Mouse (Mus musculus) erythroblast, embryonic 14.5 days (primary cell): ENCODE results near the gene Limk1. TPM values are rescaled to one million over a fixed set of nuclear protein-coding genes. Genes with fewer than 3 reads are reported as not detected.
"Not testable (repeated sequence)": the region's sequence is repeated elsewhere in the genome, so short reads cannot be mapped to it uniquely, and the experiment has no call there.

Source experiments
- H3K27me3 ChIP-seq: 2 replicates; pipeline ENCODE4 v1.6.1; 2012; ENCODE audit warnings: inconsistent platforms; ENCODE audit not compliant: control insufficient read depth
- H3K36me3 ChIP-seq: 2 replicates; pipeline ENCODE4 v1.6.1; 2012; ENCODE audit warnings: mild to moderate bottlenecking, inconsistent platforms; ENCODE audit not compliant: control insufficient read depth
- H3K4me1 ChIP-seq: 2 replicates; pipeline ENCODE4 v1.6.1; 2012; ENCODE audit warnings: inconsistent platforms; ENCODE audit not compliant: control insufficient read depth
- H3K4me3 ChIP-seq: replicated peaks from 2 replicates; pipeline ENCODE3; 2012; ENCODE audit warnings: moderate library complexity, mild to moderate bottlenecking, inconsistent platforms
- H3K9me3 ChIP-seq: 2 replicates; pipeline ENCODE4 v1.6.1; 2012; ENCODE audit warnings: low read length, inconsistent platforms, mixed read lengths; ENCODE audit not compliant: control insufficient read depth
- GATA1 ChIP-seq: IDR thresholded peaks from 2 replicates; pipeline ENCODE4 v1.6.1; 2012; ENCODE audit warnings: low read length, inconsistent platforms, mixed read lengths
- TAL1 ChIP-seq: IDR thresholded peaks from 3 replicates; pipeline ENCODE4 v1.6.1; 2012; ENCODE audit warnings: low read length, inconsistent platforms, mixed read lengths
- polyA plus RNA-seq: library from polyadenylated mRNA; stranded (reverse); fragments of >175 nt; gene quantifications from 2 replicates; pipeline ENCODE4 v1.2.3, GENCODE M21; 2012

Gene Limk1
- polyA plus RNA-seq, 1 experiment, result 0.39 TPM

GRCm38 (mm10) chr5:134671335-134672197 is 16.8 kb downstream of the Limk1 start:
- Histone ChIP-seq H3K27me3 (no peaks in the 10 kb centered on the region), H3K4me3 (no peak overlapping the region), H3K36me3 (no peaks in the 10 kb centered on the region; the same call in 1 of the 2 replicates), H3K4me1 (peaks cover 9% of the 10 kb centered on the region), H3K9me3 (no peaks in the 10 kb centered on the region)
- no peak for TF ChIP-seq GATA1
- TF ChIP-seq TAL1, result no peak

GRCm38 (mm10) chr5:134669001-134669708 is 19.2 kb downstream of the Limk1 start:
- H3K4me3 ChIP-seq, result no peak overlapping the region
- TF ChIP-seq TAL1 (no peak), GATA1 (no peak)
- H3K27me3 ChIP-seq, result no peaks in the 10 kb centered on the region
- no peaks in the 10 kb centered on the region for H3K9me3 ChIP-seq
- no peaks in the 10 kb centered on the region; the same call in 1 of the 2 replicates for H3K4me1 ChIP-seq
- no peaks in the 10 kb centered on the region; the same call in 1 of the 2 replicates for H3K36me3 ChIP-seq

- Histone ChIP-seq H3K9me3 (no peaks in the 10 kb centered on the region), H3K36me3 (no peaks in the 10 kb centered on the region; the same call in 1 of the 2 replicates), H3K4me1 (no peaks in the 10 kb centered on the region; the same call in 1 of the 2 replicates), H3K27me3 (no peaks in the 10 kb centered on the region), H3K4me3 (no peak overlapping the region)
- TF ChIP-seq TAL1 (no peak), GATA1 (no peak)
Observed at GRCm38 (mm10) chr5:134668495-134668894, 19.9 kb downstream of the Limk1 start.

GRCm38 (mm10) chr5:134656708-134657107 is 31.7 kb downstream of the Limk1 start:
- Histone ChIP-seq H3K4me1 (no peaks in the 10 kb centered on the region), H3K36me3 (no peaks in the 10 kb centered on the region), H3K27me3 (no peaks in the 10 kb centered on the region; the same call in 1 of the 2 replicates), H3K9me3 (no peaks in the 10 kb centered on the region), H3K4me3 (no peak overlapping the region)
- TF ChIP-seq GATA1 (no peak), TAL1 (no peak)

- TF ChIP-seq GATA1 (no peak), TAL1 (no peak)
- H3K27me3 ChIP-seq, result no peaks in the 10 kb centered on the region; the same call in 1 of the 2 replicates
- no peaks in the 10 kb centered on the region for H3K36me3 ChIP-seq
- peaks cover 2% of the 10 kb centered on the region; the same call in 1 of the 2 replicates for H3K4me1 ChIP-seq
- H3K9me3 ChIP-seq, result no peaks in the 10 kb centered on the region
- no peak overlapping the region for H3K4me3 ChIP-seq
Observed at GRCm38 (mm10) chr5:134652015-134652414, 36.4 kb downstream of the Limk1 start.

- TF ChIP-seq GATA1 (no peak), TAL1 (no peak)
- Histone ChIP-seq H3K4me3 (no peak overlapping the region), H3K9me3 (no peaks in the 10 kb centered on the region; the same call in 1 of the 2 replicates), H3K27me3 (no peaks in the 10 kb centered on the region; the same call in 1 of the 2 replicates), H3K36me3 (no peaks in the 10 kb centered on the region), H3K4me1 (peaks cover 2% of the 10 kb centered on the region; the same call in 1 of the 2 replicates)
Observed at GRCm38 (mm10) chr5:134650926-134651325, 37.5 kb downstream of the Limk1 start.

GRCm38 (mm10) chr5:134648976-134649375 is 39.4 kb downstream of the Limk1 start:
- H3K27me3 ChIP-seq, H3K36me3 ChIP-seq, H3K4me3 ChIP-seq, H3K4me1 ChIP-seq, H3K9me3 ChIP-seq: not testable (repeated sequence)

GRCm38 (mm10) chr5:134647394-134647793 is 41.0 kb downstream of the Limk1 start:
- H3K4me1 ChIP-seq, result peaks cover 2% of the 10 kb centered on the region; the same call in 1 of the 2 replicates
- no peak overlapping the region for H3K4me3 ChIP-seq
- H3K9me3 ChIP-seq, result no peaks in the 10 kb centered on the region; the same call in 1 of the 2 replicates
- no peaks in the 10 kb centered on the region; the same call in 1 of the 2 replicates for H3K27me3 ChIP-seq
- TF ChIP-seq TAL1, result no peak
- no peak for TF ChIP-seq GATA1
- no peaks in the 10 kb centered on the region for H3K36me3 ChIP-seq

GRCm38 (mm10) chr5:134646461-134646860 is 41.9 kb downstream of the Limk1 start:
- H3K9me3 ChIP-seq, result no peaks in the 10 kb centered on the region; the same call in 1 of the 2 replicates
- H3K36me3 ChIP-seq, result no peaks in the 10 kb centered on the region

More at GRCm38 (mm10) chr5:134646461-134646860, 41.9 kb downstream of the Limk1 start:
- Histone ChIP-seq H3K4me3 (no peak overlapping the region), H3K27me3 (no peaks in the 10 kb centered on the region), H3K4me1 (peaks cover 2% of the 10 kb centered on the region; the same call in 1 of the 2 replicates)
- TF ChIP-seq GATA1 (no peak), TAL1 (no peak)
